Mouse (Mus musculus): Measurements from ENCODE around the gene Phyhd1. TPM values are rescaled to one million over a fixed set of nuclear protein-coding genes. Genes with fewer than 3 reads are reported as not detected.

Gene Phyhd1
- polyA plus RNA-seq, 1 experiment from 2014 or later: 13.0 TPM

GRCm38 (mm10) chr2:30328791-30329190 lies 62.8 kb downstream of the Phyhd1 start:
- 79% methylated on average over 3 of the region's 3 CpGs for WGBS (ENCODE audit: insufficient replicate concordance)
- no peaks in the 10 kb centered on the region for H3K27me3 ChIP-seq
- no peak overlapping the region for H3K4me3 ChIP-seq (replicated peaks)
- peaks cover 96% of the 10 kb centered on the region for H3K36me3 ChIP-seq (replicated peaks)
- no peak overlapping the region for H3K4me2 ChIP-seq
- no peak overlapping the region for H3K9ac ChIP-seq
- no peak overlapping the region for H3K27ac ChIP-seq (replicated peaks)
- ATAC-seq (ENCODE audit: insufficient read depth): no peak
- H3K4me1 ChIP-seq (replicated peaks): no peaks in the 10 kb centered on the region
- no peaks in the 10 kb centered on the region for H3K9me3 ChIP-seq (replicated peaks)

Other genes with a start within 250 kb of the Phyhd1 start
- 6.2 and 7.1 TPM in 2 replicates for gene Wdr34, start 217.3 kb upstream of the Phyhd1 start, polyA plus RNA-seq (2015; fragmentation: Nextera tagmentation; extraction: Ambion mirVana)
- 138 and 147 TPM in 2 replicates for gene Set, start 208.8 kb upstream of the Phyhd1 start, polyA plus RNA-seq (2015; fragmentation: Nextera tagmentation; extraction: Ambion mirVana)
- gene Pkn3, start 188.5 kb upstream of the Phyhd1 start, polyA plus RNA-seq (2015; fragmentation: Nextera tagmentation; extraction: Ambion mirVana): 2.3 and 2.5 TPM in 2 replicates
- gene Zdhhc12, start 172.6 kb upstream of the Phyhd1 start, polyA plus RNA-seq (2015; fragmentation: Nextera tagmentation; extraction: Ambion mirVana): 19.3 and 20.6 TPM in 2 replicates
- gene Zer1, start 141.6 kb upstream of the Phyhd1 start, polyA plus RNA-seq (2015; fragmentation: Nextera tagmentation; extraction: Ambion mirVana): 2.4 and 2.5 TPM in 2 replicates
- 2.0 and 2.6 TPM in 2 replicates for gene Tbc1d13, start 132.5 kb upstream of the Phyhd1 start, polyA plus RNA-seq (2015; fragmentation: Nextera tagmentation; extraction: Ambion mirVana)
- 17.9 and 22.1 TPM in 2 replicates for gene Endog, start 94.7 kb upstream of the Phyhd1 start, polyA plus RNA-seq (2015; fragmentation: Nextera tagmentation; extraction: Ambion mirVana)
- 24.9 and 27.3 TPM in 2 replicates for gene Spout1, start 87.7 kb upstream of the Phyhd1 start, polyA plus RNA-seq (2015; fragmentation: Nextera tagmentation; extraction: Ambion mirVana)
- gene Kyat1, start 60.4 kb upstream of the Phyhd1 start, polyA plus RNA-seq (2015; fragmentation: Nextera tagmentation; extraction: Ambion mirVana): 11.7 and 13.9 TPM in 2 replicates
- 10.5 and 11.6 TPM in 2 replicates for gene Lrrc8a, start 28.5 kb upstream of the Phyhd1 start, polyA plus RNA-seq (2015; fragmentation: Nextera tagmentation; extraction: Ambion mirVana)
- 0.10 and 0.16 TPM in 2 replicates for gene Gm28035, start 25.6 kb upstream of the Phyhd1 start, polyA plus RNA-seq (2015; fragmentation: Nextera tagmentation; extraction: Ambion mirVana)
- not detected in 2 replicates for gene Gm28038, start 14.8 kb downstream of the Phyhd1 start, polyA plus RNA-seq (2015; fragmentation: Nextera tagmentation; extraction: Ambion mirVana)
- gene Dolk, start 20.1 kb downstream of the Phyhd1 start, polyA plus RNA-seq (2015; fragmentation: Nextera tagmentation; extraction: Ambion mirVana): 12.0 and 14.3 TPM in 2 replicates
- 13.6 and 14.0 TPM in 2 replicates for gene Nup188, start 20.2 kb downstream of the Phyhd1 start, polyA plus RNA-seq (2015; fragmentation: Nextera tagmentation; extraction: Ambion mirVana)
- 18.9 and 20.4 TPM in 2 replicates for gene Sh3glb2, start 93.1 kb downstream of the Phyhd1 start, polyA plus RNA-seq (2015; fragmentation: Nextera tagmentation; extraction: Ambion mirVana)
- 7.5 and 7.7 TPM in 2 replicates for gene Miga2, start 98.0 kb downstream of the Phyhd1 start, polyA plus RNA-seq (2015; fragmentation: Nextera tagmentation; extraction: Ambion mirVana)
- 16.6 and 19.1 TPM in 2 replicates for gene Dolpp1, start 126.1 kb downstream of the Phyhd1 start, polyA plus RNA-seq (2015; fragmentation: Nextera tagmentation; extraction: Ambion mirVana)
- gene Crat, start 149.6 kb downstream of the Phyhd1 start, polyA plus RNA-seq (2015; fragmentation: Nextera tagmentation; extraction: Ambion mirVana): 24.3 and 29.0 TPM in 2 replicates
- gene Ptpa, start 149.8 kb downstream of the Phyhd1 start, polyA plus RNA-seq (2015; fragmentation: Nextera tagmentation; extraction: Ambion mirVana): 129 and 141 TPM in 2 replicates
- gene Ier5l, start 208.0 kb downstream of the Phyhd1 start, polyA plus RNA-seq (2015; fragmentation: Nextera tagmentation; extraction: Ambion mirVana): 0.06 and 0.16 TPM in 2 replicates